Mouse (Mus musculus): ENCODE data around the gene Ica1l.

Gene Ica1l

DNA sequence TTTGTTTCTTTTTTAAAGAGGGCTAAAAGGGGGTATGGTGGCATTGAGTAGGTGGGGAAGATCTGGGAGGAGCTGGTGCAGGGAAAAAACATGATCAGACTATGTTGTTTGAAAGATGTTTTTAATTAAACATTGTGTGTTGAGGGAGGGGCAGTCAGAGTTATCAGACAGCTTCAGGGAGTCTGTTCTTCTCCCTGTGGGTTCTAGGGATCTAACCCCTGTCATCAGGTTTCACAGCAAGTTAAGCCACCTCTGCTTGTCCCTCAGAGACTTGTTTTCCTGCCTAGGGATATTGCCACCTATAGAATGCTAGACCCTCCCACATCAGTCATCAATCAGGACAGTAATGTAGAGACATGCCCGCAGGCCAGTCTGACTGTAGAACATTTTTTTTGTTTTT, 101.9 kb downstream of the Ica1l start:
- H3K36me3 ChIP-seq (ENCODE audit: control insufficient read depth, insufficient read depth, low read length, poor library complexity, severe bottlenecking): no peaks in the 10 kb centered on the region

DNA sequence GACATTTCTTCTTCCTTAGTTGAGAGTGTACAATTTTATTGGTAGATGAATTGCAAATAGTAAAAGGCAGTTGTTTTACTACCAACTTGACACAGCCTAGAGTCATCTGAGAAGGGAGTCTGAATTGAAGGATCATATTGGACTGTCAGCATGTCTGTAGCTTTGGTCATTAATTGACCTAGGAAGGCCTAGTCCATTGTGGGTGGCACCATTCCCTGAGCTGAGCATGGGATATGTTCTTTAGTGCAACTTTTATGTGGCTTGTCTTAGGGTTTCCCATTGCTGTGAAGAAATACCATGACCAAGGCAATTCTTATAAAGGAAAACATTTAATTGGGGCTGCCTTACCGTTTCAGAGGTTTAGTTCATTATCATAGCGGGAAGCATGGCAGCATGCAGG, 110.0 kb downstream of the Ica1l start:
- Histone ChIP-seq H3K27me3 (ENCODE audit: control insufficient read depth, insufficient read depth, low read length, poor library complexity, severe bottlenecking) (no peaks in the 10 kb centered on the region), H3K36me3 (ENCODE audit: control insufficient read depth, insufficient read depth, low read length, poor library complexity, severe bottlenecking) (no peaks in the 10 kb centered on the region)
- no peak for DNase-seq (ENCODE audit: low read depth, low spot score)

More for the DNA sequence above, 101.9 kb downstream of the Ica1l start:
- no peaks in the 10 kb centered on the region for H3K27me3 ChIP-seq (ENCODE audit: control insufficient read depth, insufficient read depth, low read length, poor library complexity, severe bottlenecking)
- DNase-seq (ENCODE audit: low read depth, low spot score): no peak

All from splenic B cell, adult 2 months (primary cell).